Comparison of ENCODE assay signal across 11 mouse cellular contexts in the genomic region with DNA sequence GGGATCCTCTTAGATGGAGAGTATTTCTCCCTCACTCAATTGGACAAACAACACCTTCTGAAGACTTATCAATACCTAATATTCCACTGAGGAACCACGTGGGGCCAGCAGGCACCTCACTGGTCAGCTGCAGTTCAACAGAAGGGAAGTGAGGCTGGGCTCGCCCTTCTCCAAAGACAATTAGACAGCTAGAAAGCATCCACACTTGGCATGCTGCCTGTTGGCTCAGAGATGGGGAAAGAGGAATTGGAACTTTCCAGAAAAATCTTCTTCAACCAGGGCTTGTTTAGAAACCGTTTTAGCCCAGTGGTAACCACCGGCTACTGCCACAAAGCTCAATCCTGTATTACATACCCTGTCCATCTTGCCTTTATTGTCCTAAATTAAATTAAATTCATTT. TPM values are rescaled to one million over a fixed set of nuclear protein-coding genes. Genes with fewer than 3 reads are reported as not detected.
DNase-seq lines count a peak whose midpoint lies in the region; ATAC-seq lines count a peak whose summit lies in the region.
"Had no signal": no experiment of that assay in that cellular context is flagged by ENCODE, and none has a peak within 500 bp of the region (broad histone marks: within the 10 kb centered on the region; RNA-seq: fewer than 3 reads in every experiment).

No protein-coding gene starts in this region.

- no peak overlapping the region for H3K4me3 ChIP-seq in heart, embryonic 10.5 days
- H3K4me3 ChIP-seq in forebrain, embryonic 10.5 days = no peak overlapping the region
- H3K4me3 ChIP-seq: erythroblast, embryonic 14.5 days; liver, embryonic 15.5 days; neural tube, embryonic 12.5 days had no signal

- peaks cover 8% of the 10 kb centered on the region for H3K4me1 ChIP-seq in heart, embryonic 10.5 days
- H3K4me1 ChIP-seq in forebrain, embryonic 10.5 days = peaks cover 9% of the 10 kb centered on the region

- no peaks in the 10 kb centered on the region for H3K9me3 ChIP-seq in heart, embryonic 10.5 days
- H3K9me3 ChIP-seq in forebrain, embryonic 10.5 days = no peaks in the 10 kb centered on the region
- H3K9me3 ChIP-seq: liver, embryonic 15.5 days; neural tube, embryonic 12.5 days had no signal

- H3K27me3 ChIP-seq in heart, embryonic 10.5 days (ENCODE audit: insufficient read depth, poor library complexity, severe bottlenecking) = peaks cover 15% of the 10 kb centered on the region
- H3K27me3 ChIP-seq in forebrain, embryonic 10.5 days (ENCODE audit: poor library complexity, severe bottlenecking) = peaks cover 20% of the 10 kb centered on the region
- H3K27me3 ChIP-seq: neural tube, embryonic 12.5 days had no signal

- no peak for ATAC-seq in frontal cortex, adult (ENCODE audit: low TSS enrichment)

- 59% methylated on average over 4 of the region's 4 CpGs for WGBS in heart, embryonic 10.5 days
- WGBS in forebrain, embryonic 10.5 days = 76% methylated on average over 4 of the region's 4 CpGs

- no peaks in the 10 kb centered on the region for H3K36me3 ChIP-seq in heart, embryonic 10.5 days
- H3K36me3 ChIP-seq in forebrain, embryonic 10.5 days (replicated peaks) = no peaks in the 10 kb centered on the region
- H3K36me3 ChIP-seq: liver, embryonic 15.5 days; neural tube, embryonic 12.5 days had no signal

- DNase-seq in heart, adult 11 months = peak; percentile 96
- DNase-seq in heart, embryonic 10.5 days (ENCODE audit: low spot score) = no peak
- peak; percentile 31 for DNase-seq in urinary bladder, postnatal 25 days (ENCODE audit: low spot score)
- DNase-seq in urinary bladder, adult 2 months (ENCODE audit: low spot score) = no peak
- DNase-seq in kidney, postnatal 14 days = peak; percentile 82
- no peak for DNase-seq in B cell, adult 2 months
- no peak for DNase-seq in forebrain, embryonic 10.5 days (ENCODE audit: extremely low spot score, low spot score)

- no peak overlapping the region for H3K27ac ChIP-seq in heart, embryonic 10.5 days
- H3K27ac ChIP-seq in forebrain, embryonic 10.5 days = no peak overlapping the region
- H3K27ac ChIP-seq: liver, embryonic 15.5 days; neural tube, embryonic 12.5 days had no signal

RNA-seq across cellular contexts. Expression of gene Rgs9, which starts 4.4 kb away (rescaled TPM):
- polyA plus RNA-seq in heart, embryonic 10.5 days (2016; fragmentation: Nextera tagmentation; extraction: Ambion mirVana) = 0.75 and 1.0 TPM in 2 replicates
- 1.8 and 1.9 TPM in 2 replicates for polyA plus RNA-seq in urinary bladder, adult 2 months (2012; rRNA removed)
- polyA plus RNA-seq in forebrain, embryonic 10.5 days (2016; fragmentation: Nextera tagmentation; extraction: Ambion mirVana) = 1.3 and 2.0 TPM in 2 replicates
- polyA plus RNA-seq: erythroblast, embryonic 14.5 days had no signal

Comparison
In these comparisons a context has a peak if more than half of its experiments do, and no peak if none do; other contexts are left out.
1. DNase-seq: peak in heart, adult 11 months (single experiment), urinary bladder, postnatal 25 days (single experiment) and kidney, postnatal 14 days (single experiment); none in heart, embryonic 10.5 days (single experiment), urinary bladder, adult 2 months (single experiment), B cell, adult 2 months (0 of 2) and forebrain, embryonic 10.5 days (single experiment).